Mouse (Mus musculus) forebrain, embryonic 12.5 days (tissue): Measurements from ENCODE around the gene Aldoc. TPM values are rescaled to one million over a fixed set of nuclear protein-coding genes. Genes with fewer than 3 reads are reported as not detected.

Experiments used
- ATAC-seq: fragments of 200-750 bp; cut with Nextera tagmentation; 2 replicates; pipeline ENCODE4 v1.8.0; 2017; ENCODE audit warnings: moderate TSS enrichment; ENCODE audit not compliant: low FRiP score
- H3K27ac ChIP-seq: fragments of 300-500 bp; sonication (generic); 2 replicates; pipeline ENCODE4 v1.5.1; 2016; ENCODE audit warnings: mild to moderate bottlenecking
- H3K27me3 ChIP-seq: fragments of 300-500 bp; sonication (generic); 2 replicates; pipeline ENCODE4 v1.6.1; 2016; ENCODE audit warnings: mild to moderate bottlenecking
- H3K36me3 ChIP-seq: fragments of 300-500 bp; sonication (generic); replicated peaks from 2 replicates; pipeline ENCODE4 v1.6.1; 2016; ENCODE audit warnings: mild to moderate bottlenecking
- H3K4me1 ChIP-seq: fragments of 300-500 bp; sonication (generic); 2 replicates; pipeline ENCODE4 v1.6.1; 2016
- H3K4me2 ChIP-seq: fragments of 300-500 bp; sonication (generic); 2 replicates; pipeline ENCODE4 v1.6.1; 2016; ENCODE audit warnings: mild to moderate bottlenecking, moderate library complexity
- H3K4me3 ChIP-seq: fragments of 300-500 bp; sonication (generic); replicated peaks from 2 replicates; pipeline ENCODE4 v1.5.1; 2016; ENCODE audit warnings: mild to moderate bottlenecking
- H3K9ac ChIP-seq: fragments of 300-500 bp; sonication (generic); 2 replicates; pipeline ENCODE4 v1.6.1; 2016; ENCODE audit warnings: mild to moderate bottlenecking
- H3K9me3 ChIP-seq: fragments of 300-500 bp; sonication (generic); 2 replicates; pipeline ENCODE4 v1.6.1; 2016
- WGBS: fragments of 180-500 bp; shearing (Covaris S2); methylation state at CpG from one replicate; pipeline ENCODE4 v1.1.7; 2016; 5-methylcytosine and 5-hydroxymethylcytosine counted together
- polyA plus RNA-seq: library from polyadenylated mRNA; unstranded; fragments of >200 nt; fragmentation: Nextera tagmentation; extraction: Ambion mirVana; gene quantifications from 2 replicates; pipeline ENCODE4 v1.2.1, GENCODE M21; 2016

Gene Aldoc
- polyA plus RNA-seq, 1 experiment from 2014 or later, result 26.9 TPM

GRCm38 (mm10) chr11:78343381-78344327 lies 20.9 kb downstream of the Aldoc start, which contains the start of gene Unc119:
Gene Unc119 (plus strand): TSS chr11:78343482.
- H3K9me3 ChIP-seq, result no peaks in the 10 kb centered on the region
- 2% methylated on average over 41 of the region's 66 CpGs for WGBS
- no peaks in the 10 kb centered on the region for H3K27me3 ChIP-seq
- H3K4me1 ChIP-seq, result peaks cover 38% of the 10 kb centered on the region
- peaks cover 36% of the 10 kb centered on the region for H3K36me3 ChIP-seq
- H3K27ac ChIP-seq, result peak within 1 kb of the TSS; percentile 89
- peak within 1 kb of the TSS; percentile 96 for H3K9ac ChIP-seq
- peak within 1 kb of the TSS; percentile 76 for H3K4me2 ChIP-seq
- peak; percentile 84 for ATAC-seq
- H3K4me3 ChIP-seq, result peak within 1 kb of the TSS; percentile 88

GRCm38 (mm10) chr11:78344328-78344889 lies 21.6 kb downstream of the Aldoc start:
- Histone ChIP-seq H3K4me2 (peak overlapping the region; percentile 76), H3K9ac (peak overlapping the region; percentile 96), H3K36me3 (peaks cover 33% of the 10 kb centered on the region), H3K9me3 (no peaks in the 10 kb centered on the region), H3K27me3 (no peaks in the 10 kb centered on the region), H3K27ac (peak overlapping the region; percentile 89), H3K4me3 (peak overlapping the region; percentile 88), H3K4me1 (peaks cover 40% of the 10 kb centered on the region)
- 86% methylated on average over 6 of the region's 6 CpGs for WGBS
- ATAC-seq, result no peak

DNA sequence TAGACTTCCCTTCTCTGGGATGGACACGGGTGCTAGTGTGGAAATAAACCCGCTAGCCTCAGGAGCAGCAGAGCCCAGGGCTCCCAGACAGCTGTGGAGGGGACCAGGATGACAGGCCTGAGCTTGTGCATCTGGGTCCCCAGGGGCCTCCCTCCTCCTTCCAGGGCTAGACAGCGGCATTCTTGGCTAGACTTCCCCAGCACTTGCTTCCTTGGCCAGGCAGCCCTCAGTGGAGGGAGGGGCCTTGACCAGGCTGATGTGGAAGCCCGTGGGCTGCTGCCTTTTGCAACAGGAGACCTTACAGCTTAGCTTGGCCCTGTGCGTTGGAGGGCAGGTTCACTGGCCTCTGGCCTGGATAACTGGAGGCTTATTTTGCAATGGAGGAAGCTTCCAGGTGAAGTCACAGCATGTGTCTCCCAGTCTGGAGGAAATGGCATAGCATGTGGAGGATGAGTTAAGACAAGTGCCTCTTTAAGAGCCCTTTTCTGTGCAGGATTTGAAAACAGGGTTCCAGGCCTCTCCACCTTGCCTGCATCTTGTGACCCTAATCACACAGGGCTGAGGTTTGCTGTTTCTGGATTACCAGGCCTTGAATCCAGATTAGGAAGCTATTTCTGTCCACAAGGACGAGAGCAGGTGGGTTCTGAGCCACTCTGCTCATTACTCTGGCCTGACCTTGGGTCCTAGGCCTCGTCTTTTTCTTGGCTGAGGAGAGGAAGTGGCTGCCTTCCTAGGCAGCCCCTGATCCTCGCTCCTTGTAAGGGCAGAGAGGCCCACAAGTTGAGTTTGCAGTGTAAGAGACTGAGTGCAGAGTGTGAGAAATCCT lies 22.3 kb downstream of the Aldoc start:
- H3K9me3 ChIP-seq, result no peaks in the 10 kb centered on the region
- H3K27me3 ChIP-seq, result no peaks in the 10 kb centered on the region
- H3K36me3 ChIP-seq, result peaks cover 26% of the 10 kb centered on the region
- peaks cover 41% of the 10 kb centered on the region for H3K4me1 ChIP-seq
- peak overlapping the region; percentile 8; the same call in 1 of the 2 replicates for H3K4me3 ChIP-seq
- ATAC-seq, result no peak
- WGBS, result 66% methylated on average over 8 of the region's 8 CpGs
- peak overlapping the region; percentile 27 for H3K4me2 ChIP-seq
- 0 out of 2 replicates have a peak overlapping the region, but pooled peaks have one; percentile 40 for H3K9ac ChIP-seq
- peak overlapping the region; percentile 61; the same call in 1 of the 2 replicates for H3K27ac ChIP-seq

GRCm38 (mm10) chr11:78345801-78346200 lies 23.0 kb downstream of the Aldoc start:
- H3K4me3 ChIP-seq, result no peak overlapping the region

GRCm38 (mm10) chr11:78346326-78347069 lies 23.7 kb downstream of the Aldoc start:
- peaks cover 41% of the 10 kb centered on the region for H3K4me1 ChIP-seq
- no peak for ATAC-seq
- no peak overlapping the region for H3K9ac ChIP-seq
- H3K4me3 ChIP-seq, result no peak overlapping the region
- no peaks in the 10 kb centered on the region for H3K27me3 ChIP-seq
- peak overlapping the region; percentile 16; the same call in 1 of the 2 replicates for H3K27ac ChIP-seq
- H3K36me3 ChIP-seq, result peaks cover 13% of the 10 kb centered on the region
- no peaks in the 10 kb centered on the region for H3K9me3 ChIP-seq
- WGBS, result 69% methylated on average over 6 of the region's 6 CpGs
- H3K4me2 ChIP-seq, result no peak overlapping the region

More at GRCm38 (mm10) chr11:78345801-78346200, 23.0 kb downstream of the Aldoc start:
- H3K36me3 ChIP-seq, result peaks cover 20% of the 10 kb centered on the region
- no peak for ATAC-seq
- H3K27me3 ChIP-seq, result no peaks in the 10 kb centered on the region
- peak overlapping the region; percentile 16; the same call in 1 of the 2 replicates for H3K27ac ChIP-seq
- no peaks in the 10 kb centered on the region for H3K9me3 ChIP-seq
- 0 out of 2 replicates have a peak overlapping the region, but pooled peaks have one; percentile 40 for H3K9ac ChIP-seq
- WGBS, result 82% methylated on average over 7 of the region's 7 CpGs
- H3K4me1 ChIP-seq, result peaks cover 41% of the 10 kb centered on the region
- no peak overlapping the region for H3K4me2 ChIP-seq

- no peaks in the 10 kb centered on the region for H3K9me3 ChIP-seq
- peaks cover 41% of the 10 kb centered on the region for H3K4me1 ChIP-seq
- 91% methylated on average over 10 of the region's 10 CpGs for WGBS
- no peaks in the 10 kb centered on the region for H3K27me3 ChIP-seq
- H3K4me3 ChIP-seq, result no peak overlapping the region
- no peak overlapping the region for H3K27ac ChIP-seq
- ATAC-seq, result no peak
- no peak overlapping the region for H3K4me2 ChIP-seq
- peaks cover 12% of the 10 kb centered on the region for H3K36me3 ChIP-seq
- no peak overlapping the region for H3K9ac ChIP-seq
These were observed 24.4 kb downstream of the Aldoc start for GRCm38 (mm10) chr11:78347070-78347754.

GRCm38 (mm10) chr11:78347908-78348307 lies 25.1 kb downstream of the Aldoc start:
- 90% methylated on average over 9 of the region's 9 CpGs for WGBS
- no peak overlapping the region for H3K9ac ChIP-seq
- H3K36me3 ChIP-seq, result peaks cover 12% of the 10 kb centered on the region
- no peak overlapping the region for H3K4me3 ChIP-seq
- H3K4me2 ChIP-seq, result no peak overlapping the region
- H3K4me1 ChIP-seq, result peaks cover 39% of the 10 kb centered on the region
- no peaks in the 10 kb centered on the region for H3K9me3 ChIP-seq
- no peak for ATAC-seq
- no peak overlapping the region for H3K27ac ChIP-seq
- H3K27me3 ChIP-seq, result no peaks in the 10 kb centered on the region

DNA sequence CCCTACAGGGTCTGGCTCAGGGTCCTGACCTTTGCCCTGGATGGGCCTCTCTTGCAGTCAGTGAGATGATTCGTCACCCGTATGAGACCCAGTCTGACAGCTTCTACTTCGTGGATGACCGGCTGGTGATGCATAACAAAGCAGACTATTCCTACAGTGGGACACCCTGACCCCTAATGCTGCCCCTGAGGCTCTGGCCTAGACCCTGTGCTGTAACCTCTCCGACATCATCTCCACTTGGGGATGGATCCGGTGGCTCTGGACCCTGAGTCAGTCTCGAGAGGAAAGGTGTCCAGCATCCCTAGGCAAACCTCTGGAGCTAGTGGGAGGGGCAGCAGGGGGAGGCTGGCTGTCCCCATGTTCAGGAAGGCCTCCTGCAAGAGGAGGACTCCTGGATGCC lies 25.7 kb downstream of the Aldoc start:
- no peak overlapping the region for H3K4me2 ChIP-seq
- H3K27me3 ChIP-seq, result no peaks in the 10 kb centered on the region
- ATAC-seq, result no peak
- no peaks in the 10 kb centered on the region for H3K9me3 ChIP-seq
- peaks cover 12% of the 10 kb centered on the region for H3K36me3 ChIP-seq
- 76% methylated on average over 7 of the region's 7 CpGs for WGBS
- H3K4me3 ChIP-seq, result no peak overlapping the region
- no peak overlapping the region for H3K27ac ChIP-seq
- peaks cover 37% of the 10 kb centered on the region for H3K4me1 ChIP-seq
- H3K9ac ChIP-seq, result no peak overlapping the region

- Histone ChIP-seq H3K4me2 (no peak overlapping the region), H3K4me1 (peaks cover 28% of the 10 kb centered on the region), H3K27me3 (no peaks in the 10 kb centered on the region), H3K36me3 (peaks cover 12% of the 10 kb centered on the region), H3K9me3 (no peaks in the 10 kb centered on the region), H3K4me3 (no peak overlapping the region), H3K9ac (no peak overlapping the region), H3K27ac (no peak overlapping the region)
- WGBS, result 91% methylated on average over 4 of the region's 4 CpGs
- ATAC-seq, result no peak
These were observed 26.9 kb downstream of the Aldoc start for GRCm38 (mm10) chr11:78349441-78350358.

DNA sequence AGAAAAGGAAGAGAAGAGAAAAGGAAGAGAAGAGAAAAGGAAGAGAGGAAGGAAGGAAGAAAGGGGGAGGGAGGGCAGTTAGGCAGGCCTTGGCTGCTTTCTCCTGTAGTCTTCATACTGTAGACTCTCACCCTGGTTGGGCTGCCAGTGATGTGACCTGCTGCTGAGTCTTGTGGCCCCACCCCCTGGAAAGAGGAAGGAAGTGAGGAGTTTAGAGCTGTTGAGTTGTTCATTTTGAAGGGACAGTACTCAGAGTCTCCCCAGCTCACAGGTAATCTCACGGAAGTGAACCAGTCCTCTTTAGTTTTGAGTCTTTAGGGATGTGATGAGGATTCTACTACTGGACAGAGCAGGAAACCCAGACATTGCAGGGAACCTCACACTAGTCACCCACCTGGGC lies 30.3 kb downstream of the Aldoc start:
- Histone ChIP-seq H3K36me3 (peaks cover 10% of the 10 kb centered on the region), H3K4me3 (no peak overlapping the region), H3K4me2 (no peak overlapping the region), H3K27me3 (no peaks in the 10 kb centered on the region), H3K9ac (no peak overlapping the region), H3K9me3 (no peaks in the 10 kb centered on the region), H3K4me1 (0 out of 2 replicates have a peak, but pooled peaks cover 3% of the 10 kb centered on the region), H3K27ac (no peak overlapping the region)
- ATAC-seq, result no peak
- WGBS, result 95% methylated on average over 1 of the region's 1 CpGs
